Mouse (Mus musculus) hindbrain, postnatal 0 days (tissue): ENCODE measurements around the gene Cox4i1. TPM values are rescaled to one million over a fixed set of nuclear protein-coding genes. Genes with fewer than 3 reads are reported as not detected.
A peak's percentile ranks its signal among the peaks of the same experiment; 100 is the strongest.

Experiments
- ATAC-seq: fragments of 200-750 bp; cut with Nextera tagmentation; 2 replicates; pipeline ENCODE4 v1.8.0; 2017; ENCODE audit warnings: mild to moderate bottlenecking, moderate TSS enrichment, moderate library complexity
- DNase-seq: peaks from one replicate; pipeline ENCODE4 v3.0.0-alpha.2; 2015; ENCODE audit warnings: low spot score
- H3K27ac ChIP-seq: fragments of 300-500 bp; sonication (generic); 2 replicates; pipeline ENCODE4 v1.5.1; 2014; ENCODE audit warnings: mild to moderate bottlenecking
- H3K27me3 ChIP-seq: fragments of 300-500 bp; sonication (generic); 2 replicates; pipeline ENCODE4 v1.6.1; 2014; ENCODE audit warnings: low read length, mixed read lengths; ENCODE audit not compliant: insufficient read depth
- H3K36me3 ChIP-seq: fragments of 300-500 bp; sonication (generic); 2 replicates; pipeline ENCODE4 v1.6.1; 2014; ENCODE audit warnings: low read length, mixed read lengths; ENCODE audit not compliant: insufficient read depth
- H3K4me1 ChIP-seq: fragments of 300-500 bp; sonication (generic); 2 replicates; pipeline ENCODE4 v1.6.1; 2014; ENCODE audit warnings: antibody characterized with exemption, low read length, mixed read lengths; ENCODE audit not compliant: insufficient read depth
- H3K4me2 ChIP-seq: fragments of 300-500 bp; sonication (generic); 2 replicates; pipeline ENCODE4 v1.6.1; 2014; ENCODE audit warnings: low read depth, mild to moderate bottlenecking, low read length, moderate library complexity, mixed read lengths
- H3K4me3 ChIP-seq: fragments of 300-500 bp; sonication (generic); 2 replicates; pipeline ENCODE4 v1.5.1; 2014; ENCODE audit warnings: low read length
- H3K9ac ChIP-seq: fragments of 300-500 bp; sonication (generic); replicated peaks from 2 replicates; pipeline ENCODE4 v1.6.1; 2014; ENCODE audit warnings: mild to moderate bottlenecking, low read length, moderate library complexity, mixed read lengths
- H3K9me3 ChIP-seq: fragments of 300-500 bp; sonication (generic); 2 replicates; pipeline ENCODE4 v1.6.1; 2016; ENCODE audit warnings: low read length, mixed read lengths
- CTCF ChIP-seq: IDR thresholded peaks from 2 replicates; pipeline ENCODE4 v1.5.1; 2016; ENCODE audit warnings: antibody characterized with exemption, control low read depth, low read depth
- whole genome bisulfite sequencing: fragments of 180-500 bp; shearing (Covaris S2); extraction: QIAGEN DNeasy Blood & Tissue Kit; methylation state at CpG from one replicate; pipeline ENCODE4 v1.1.7; 2014; 5-methylcytosine and 5-hydroxymethylcytosine counted together
- polyA plus RNA-seq: library from polyadenylated mRNA; unstranded; fragments of >200 nt; fragmentation: Nextera tagmentation; extraction: Ambion mirVana; gene quantifications from 2 replicates; pipeline ENCODE4 v1.2.1, GENCODE M21; 2015
- total RNA-seq: library from RNA; depleted of rRNA; stranded (reverse); fragments of >200 nt; gene quantifications from 2 replicates; pipeline ENCODE4 v1.2.3, GENCODE M21; 2014

Cox4i1 gene
- total and polyA plus RNA-seq, 2 experiments from 2014 or later = 545 to 1,662 TPM

DNA sequence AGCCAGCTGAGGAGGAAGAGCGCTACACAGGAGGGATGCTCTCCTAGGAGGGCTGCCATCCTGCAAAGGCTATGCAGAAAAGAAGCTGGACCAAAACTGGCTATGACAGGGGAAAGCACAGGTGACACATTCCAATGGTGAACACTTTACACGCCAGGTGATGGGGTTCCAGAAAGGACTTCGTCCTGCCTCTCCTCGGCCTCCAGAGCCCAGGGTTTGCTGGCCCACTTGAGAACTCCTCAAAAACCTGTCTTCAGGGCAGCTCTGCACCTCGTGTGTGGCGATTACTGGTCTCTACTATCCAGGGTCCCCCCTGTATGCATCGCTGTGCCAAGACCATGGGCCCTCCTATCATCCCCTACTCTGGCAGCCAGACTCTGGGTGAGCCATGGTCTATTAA lies 20.5 kb downstream of the Cox4i1 start:
- Histone ChIP-seq H3K36me3 (no peaks in the 10 kb centered on the region), H3K27me3 (no peaks in the 10 kb centered on the region), H3K4me2 (no peak overlapping the region), H3K27ac (no peak overlapping the region), H3K9me3 (no peaks in the 10 kb centered on the region), H3K9ac (no peak overlapping the region), H3K4me3 (no peak overlapping the region), H3K4me1 (no peaks in the 10 kb centered on the region)
- 93% methylated on average over 7 of the region's 7 CpGs for WGBS
- ATAC-seq = no peak
- no peak for DNase-seq
- TF ChIP-seq CTCF = no peak

DNA sequence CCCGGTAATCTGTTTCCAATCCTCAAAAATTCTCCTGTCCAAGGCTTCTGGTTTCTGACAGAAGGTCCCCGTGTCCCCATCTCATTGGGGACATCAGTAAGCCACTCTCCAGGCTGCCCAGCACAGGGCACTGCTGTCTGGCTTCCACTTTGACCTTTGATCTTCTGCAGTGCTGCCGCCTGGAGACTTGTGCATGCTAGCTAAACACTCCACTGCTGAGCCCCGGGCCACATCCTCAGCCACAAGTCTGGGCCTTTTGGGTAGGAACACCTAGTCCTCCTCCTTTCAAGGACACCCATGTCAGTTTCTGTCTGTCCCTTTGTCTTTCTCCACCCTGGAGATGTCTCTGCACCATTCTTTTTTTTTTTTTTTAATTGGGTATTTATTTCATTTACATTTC lies 24.9 kb downstream of the Cox4i1 start:
- Histone ChIP-seq H3K36me3 (no peaks in the 10 kb centered on the region), H3K9me3 (no peaks in the 10 kb centered on the region), H3K9ac (no peak overlapping the region), H3K4me1 (0 out of 2 replicates have a peak, but pooled peaks cover 4% of the 10 kb centered on the region), H3K27me3 (no peaks in the 10 kb centered on the region), H3K4me2 (no peak overlapping the region), H3K4me3 (no peak overlapping the region), H3K27ac (no peak overlapping the region)
- 77% methylated on average over 4 of the region's 4 CpGs for WGBS
- DNase-seq (no peak), ATAC-seq (no peak)
- TF ChIP-seq CTCF = no peak

DNA sequence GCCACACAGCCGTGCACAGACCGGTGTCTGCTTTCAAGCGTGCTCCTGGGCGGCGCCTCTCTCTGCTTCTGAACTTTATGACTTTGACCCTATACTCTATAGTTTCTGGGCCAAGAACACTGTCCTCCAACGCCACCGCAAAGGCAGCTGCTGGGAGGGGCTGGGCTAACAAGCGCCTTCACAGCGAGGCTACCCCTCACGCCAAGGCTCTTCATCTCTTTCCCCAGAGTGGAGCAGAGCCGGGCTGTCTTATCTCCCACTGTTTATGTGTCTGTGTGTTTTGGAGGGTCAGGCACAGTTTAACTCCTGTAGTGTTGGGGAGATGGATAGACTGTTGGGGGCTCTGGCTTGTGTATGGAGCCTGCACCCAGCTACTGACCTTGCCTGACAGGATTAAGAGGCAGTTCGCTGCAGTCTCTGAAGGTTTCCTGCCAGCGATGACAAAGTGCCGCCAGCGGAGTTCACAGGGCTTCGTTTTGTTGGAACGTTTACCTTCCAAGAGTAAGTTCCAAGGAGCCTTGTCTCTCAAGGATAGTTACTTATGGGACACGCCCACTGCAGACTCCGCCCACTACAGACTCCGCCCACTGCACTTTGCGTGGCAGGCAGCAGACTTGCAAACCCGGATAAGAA lies 26.0 kb downstream of the Cox4i1 start:
- H3K4me3 ChIP-seq = no peak overlapping the region
- H3K9ac ChIP-seq = no peak overlapping the region
- no peak for DNase-seq
- 51% methylated on average over 22 of the region's 22 CpGs for WGBS
- no peaks in the 10 kb centered on the region for H3K36me3 ChIP-seq
- no peak overlapping the region for H3K4me2 ChIP-seq
- H3K27me3 ChIP-seq = no peaks in the 10 kb centered on the region
- H3K27ac ChIP-seq = no peak overlapping the region
- ATAC-seq = no peak
- H3K9me3 ChIP-seq = no peaks in the 10 kb centered on the region
- H3K4me1 ChIP-seq = 0 out of 2 replicates have a peak, but pooled peaks cover 4% of the 10 kb centered on the region
- TF ChIP-seq CTCF = no peak

DNA sequence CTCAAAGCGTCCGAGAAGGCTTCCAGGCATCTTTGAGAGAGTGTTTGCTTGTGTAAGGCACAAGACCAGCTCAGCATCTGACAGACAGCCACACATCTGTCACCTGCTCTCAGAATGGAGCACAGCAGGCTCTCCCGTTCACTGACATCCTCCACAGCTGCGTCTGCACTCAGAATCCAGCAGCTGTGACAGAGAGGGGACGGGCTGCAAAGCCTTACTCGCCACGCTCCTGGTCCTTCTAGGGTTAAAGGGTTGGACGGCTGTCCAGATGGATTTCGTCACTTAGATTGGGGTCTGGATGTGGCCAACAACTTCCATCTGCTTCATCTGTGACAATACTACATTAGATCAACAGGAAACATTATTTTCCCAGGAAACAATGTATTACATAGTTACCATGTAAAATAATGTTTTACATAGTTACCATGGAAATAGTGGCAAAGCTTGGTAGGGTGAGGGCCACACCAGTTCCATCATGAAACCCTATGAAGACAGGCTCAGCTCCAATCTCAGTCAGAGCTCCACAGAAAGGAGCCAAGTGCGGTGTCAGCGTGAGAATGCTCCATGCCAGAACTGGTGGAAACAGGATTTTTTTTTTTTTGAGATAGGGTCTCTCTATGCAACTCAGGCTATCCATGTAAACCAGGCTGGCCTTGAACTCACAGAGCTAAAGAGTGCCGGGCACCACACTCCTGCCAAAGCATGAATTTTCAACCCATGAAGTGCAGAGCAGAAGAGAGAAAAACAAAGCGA lies 28.6 kb downstream of the Cox4i1 start:
- Histone ChIP-seq H3K4me2 (no peak overlapping the region), H3K9me3 (no peaks in the 10 kb centered on the region), H3K4me1 (0 out of 2 replicates have a peak, but pooled peaks cover 4% of the 10 kb centered on the region), H3K4me3 (no peak overlapping the region), H3K36me3 (no peaks in the 10 kb centered on the region), H3K9ac (no peak overlapping the region), H3K27me3 (no peaks in the 10 kb centered on the region), H3K27ac (peak overlapping the region; percentile 23; the same call in 1 of the 2 replicates)
- ATAC-seq = peak; percentile 76
- no peak for TF ChIP-seq CTCF
- DNase-seq = peak; percentile 55
- WGBS = 36% methylated on average over 13 of the region's 13 CpGs

DNA sequence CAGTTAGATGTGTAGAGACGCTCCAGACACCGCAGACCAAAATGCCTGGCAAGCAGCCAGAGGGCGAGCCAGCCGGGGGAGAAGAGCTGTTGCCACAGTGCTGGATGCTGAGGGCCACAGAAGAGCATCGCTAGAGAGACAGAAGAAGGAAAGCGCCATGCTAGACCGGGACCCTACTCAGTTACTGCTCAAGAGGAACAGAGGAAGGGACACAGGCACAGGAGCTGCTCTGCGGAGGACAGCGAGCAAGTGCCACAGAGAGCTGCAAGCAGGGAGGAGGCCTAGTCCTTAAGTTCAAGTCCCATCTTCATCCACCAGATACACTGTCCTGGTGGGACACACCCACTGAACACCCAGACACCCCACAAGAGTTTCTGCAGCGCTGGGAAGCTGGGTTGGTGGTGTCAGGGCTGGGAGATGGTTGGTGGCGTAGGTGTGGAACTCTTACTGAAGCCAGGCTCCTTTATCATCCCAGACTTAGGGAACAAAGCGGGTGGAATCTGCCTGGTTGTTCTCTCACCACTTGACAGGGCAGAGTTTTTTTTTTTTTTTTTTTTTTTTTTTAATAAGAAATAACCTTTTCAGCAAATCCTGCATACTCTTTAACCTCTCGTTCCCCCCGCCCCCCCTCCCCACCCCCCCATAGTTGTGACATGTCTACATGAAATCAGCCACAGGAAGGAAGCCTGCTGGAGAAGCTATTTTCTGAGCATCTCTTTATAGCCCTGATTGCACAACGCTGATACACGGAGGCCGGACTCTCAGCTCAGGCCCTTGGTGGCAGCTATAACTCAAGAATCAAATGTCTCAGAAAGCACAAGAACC lies 29.3 kb downstream of the Cox4i1 start:
- Histone ChIP-seq H3K4me3 (no peak overlapping the region), H3K27ac (peak overlapping the region; percentile 23; the same call in 1 of the 2 replicates), H3K9ac (no peak overlapping the region), H3K4me1 (0 out of 2 replicates have a peak, but pooled peaks cover 4% of the 10 kb centered on the region), H3K36me3 (no peaks in the 10 kb centered on the region), H3K27me3 (no peaks in the 10 kb centered on the region), H3K4me2 (no peak overlapping the region), H3K9me3 (no peaks in the 10 kb centered on the region)
- 67% methylated on average over 17 of the region's 17 CpGs for WGBS
- peak; percentile 59; the same call in 1 of the 2 replicates for ATAC-seq
- DNase-seq = peak; percentile 65
- no peak for TF ChIP-seq CTCF

DNA sequence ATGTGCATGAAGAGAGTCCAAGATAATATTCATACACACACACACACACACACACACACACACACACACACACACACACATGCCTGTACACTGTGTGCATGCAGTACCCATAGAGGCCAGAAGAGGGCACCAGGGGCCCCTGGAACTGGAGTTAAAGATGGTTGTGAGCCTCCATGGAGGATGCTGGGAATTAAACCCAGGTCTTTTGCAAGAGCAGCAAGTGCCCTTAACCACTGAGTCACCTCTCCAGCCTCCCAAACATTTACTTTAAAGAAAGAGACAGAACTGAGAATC lies 29.9 kb downstream of the Cox4i1 start:
- Histone ChIP-seq H3K36me3 (no peaks in the 10 kb centered on the region), H3K9me3 (no peaks in the 10 kb centered on the region), H3K9ac (no peak overlapping the region), H3K4me2 (no peak overlapping the region), H3K4me1 (0 out of 2 replicates have a peak, but pooled peaks cover 4% of the 10 kb centered on the region), H3K27ac (no peak overlapping the region), H3K4me3 (no peak overlapping the region), H3K27me3 (no peaks in the 10 kb centered on the region)
- peak; percentile 52 for TF ChIP-seq CTCF
- no peak for DNase-seq
- no peak for ATAC-seq
